Mouse (Mus musculus) heart, adult 18-20 months (tissue): ENCODE measurements around the gene Tmem255a. TPM values are rescaled to one million over a fixed set of nuclear protein-coding genes. Genes with fewer than 3 reads are reported as not detected.

Experiments used
- DNase-seq, 2 experiments: peaks; one replicate each; pipeline ENCODE4 v3.0.0; 2021 to 2022; ENCODE audit warnings: mixed read lengths in 1 of 2
- long read RNA-seq, 2 experiments: library from polyadenylated mRNA; stranded (forward); transcript quantifications; one replicate each; pipeline ENCODE4 v2.0.0; 2021
- total RNA-seq, 2 experiments: library from RNA; stranded (reverse); gene quantifications; 2 replicates each; pipeline ENCODE4 v1.2.3; 2021

Gene Tmem255a
- total RNA-seq: 1 to 10 TPM; 1.0 to 1.5 TPM
- long read RNA-seq, experiment 1: 0 reads
- long read RNA-seq, experiment 2: 0 reads

DNA sequence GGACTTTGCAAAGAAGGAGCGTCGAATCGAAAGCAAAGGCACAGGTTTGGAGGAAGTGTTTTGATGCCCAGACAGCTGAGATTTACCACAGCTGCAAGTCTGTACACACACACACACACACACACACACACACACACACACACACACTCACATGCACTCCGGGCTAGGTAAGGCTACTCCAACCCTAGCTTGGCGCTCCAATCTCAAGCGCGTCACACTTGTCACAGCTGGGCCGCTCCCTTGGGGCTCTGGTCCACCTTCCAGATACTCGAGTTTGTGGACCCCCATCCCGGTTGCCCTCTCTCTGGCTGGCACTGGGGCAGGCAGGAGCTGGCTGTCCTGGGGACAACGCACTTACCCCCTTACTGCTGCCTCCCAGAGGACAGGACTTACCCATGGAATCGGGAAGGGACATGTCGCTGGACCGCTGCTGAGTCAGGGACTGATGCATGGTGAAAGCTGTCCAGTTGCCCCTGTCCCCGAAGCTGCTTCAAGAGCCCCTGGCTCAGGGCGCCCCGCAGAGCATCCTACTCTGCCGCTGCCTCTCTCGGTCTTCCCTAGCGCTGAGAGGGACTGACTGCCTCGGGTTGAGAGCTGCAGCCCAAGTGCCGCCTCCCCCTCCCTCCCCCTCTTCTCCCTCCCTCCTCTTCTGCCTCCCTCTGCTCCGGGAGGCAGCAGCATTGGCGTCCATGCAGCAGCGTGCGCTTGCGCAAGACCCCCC is at the start of gene Tmem255a:
TSS of gene Tmem255a (minus strand) at position 589 of the 721 bp plus-strand sequence.
- peak; percentile 33 for DNase-seq

DNA sequence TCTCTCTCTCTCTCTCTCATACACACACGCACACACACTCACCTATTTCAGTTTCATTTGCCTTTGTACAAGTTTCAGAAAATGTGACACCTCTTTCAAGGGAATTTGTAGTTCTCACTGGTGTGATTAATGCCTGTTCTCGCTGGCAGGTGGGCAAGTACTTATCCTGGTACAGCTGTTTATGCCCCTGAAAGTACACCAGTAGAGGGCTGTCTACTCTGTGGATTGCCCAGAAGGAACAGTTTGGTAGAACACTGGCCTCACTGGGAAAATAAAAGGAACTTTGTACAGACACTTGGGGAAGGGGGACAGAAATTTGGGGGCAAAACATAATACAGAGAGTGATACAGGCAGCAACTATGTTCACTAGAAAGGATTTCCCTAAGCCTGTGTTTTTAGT is 7.4 kb upstream of the Tmem255a start:
- peak in 1 of 2 experiments; percentile 19 for DNase-seq

DNA sequence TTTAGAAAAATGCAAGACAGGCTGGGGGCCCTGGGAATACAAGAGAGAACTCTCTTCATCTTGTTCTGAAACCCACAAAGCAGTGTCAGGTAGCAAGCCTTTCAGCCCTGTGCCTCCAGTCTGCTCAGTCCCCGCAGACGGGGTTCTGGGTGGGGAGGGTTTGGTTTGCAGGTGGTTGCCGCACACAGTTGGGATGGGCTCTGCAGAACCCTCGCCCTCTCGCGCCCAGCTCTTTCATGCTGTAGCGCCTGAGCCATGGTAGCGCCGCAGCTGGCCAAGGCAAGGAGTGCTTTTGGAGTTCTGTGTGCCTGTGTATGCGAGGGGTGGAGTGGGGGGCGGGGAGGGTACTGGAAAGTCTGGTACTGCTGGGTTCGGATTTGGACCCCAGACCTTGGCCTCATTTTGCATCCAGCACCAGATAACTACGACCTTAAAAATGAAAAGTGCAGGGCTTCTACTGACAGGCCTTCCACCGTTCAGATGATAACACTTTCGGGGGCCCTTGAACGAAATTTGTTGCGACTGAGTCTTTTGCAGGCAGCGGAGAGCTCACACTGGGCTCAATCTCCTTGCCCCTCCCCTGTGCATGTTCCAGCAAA is 1.8 kb downstream of the Tmem255a start:
- DNase-seq: peak; percentile 4 to 22

DNA sequence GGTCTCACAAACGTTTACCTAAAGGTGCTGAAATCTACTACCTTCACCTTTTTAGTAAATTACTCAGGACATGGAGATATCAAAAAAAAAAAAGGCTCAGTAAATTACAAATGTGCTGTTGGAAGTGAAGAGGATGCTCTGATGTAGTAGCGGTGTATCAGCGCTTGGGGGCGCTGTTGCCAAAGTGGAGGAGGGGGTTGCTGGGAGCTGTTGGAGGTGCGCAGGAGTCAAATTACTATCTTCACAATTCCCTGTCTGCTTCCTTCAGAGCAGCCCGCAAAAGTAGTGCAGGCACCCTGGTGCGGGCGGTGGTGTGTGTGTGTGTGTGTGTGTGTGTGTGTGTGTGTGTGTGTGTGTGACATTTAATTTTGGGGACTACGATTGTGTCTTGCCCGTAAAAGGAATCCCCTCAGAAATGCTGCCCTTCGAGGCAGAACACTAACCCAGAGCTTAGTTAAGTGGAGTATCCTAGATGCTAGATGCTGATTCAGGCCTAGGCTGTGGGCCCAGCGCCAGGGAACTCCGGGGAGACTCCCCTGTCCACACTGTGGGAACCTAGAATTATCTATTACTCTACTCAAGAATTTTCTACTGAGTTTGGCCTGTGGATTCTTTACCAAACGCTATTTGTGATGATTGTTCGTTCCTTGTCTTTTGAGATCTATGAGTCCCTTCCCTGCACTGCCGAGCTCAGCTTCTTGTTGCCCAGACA is 2.4 kb downstream of the Tmem255a start:
- peak; percentile 14 to 55 for DNase-seq

DNA sequence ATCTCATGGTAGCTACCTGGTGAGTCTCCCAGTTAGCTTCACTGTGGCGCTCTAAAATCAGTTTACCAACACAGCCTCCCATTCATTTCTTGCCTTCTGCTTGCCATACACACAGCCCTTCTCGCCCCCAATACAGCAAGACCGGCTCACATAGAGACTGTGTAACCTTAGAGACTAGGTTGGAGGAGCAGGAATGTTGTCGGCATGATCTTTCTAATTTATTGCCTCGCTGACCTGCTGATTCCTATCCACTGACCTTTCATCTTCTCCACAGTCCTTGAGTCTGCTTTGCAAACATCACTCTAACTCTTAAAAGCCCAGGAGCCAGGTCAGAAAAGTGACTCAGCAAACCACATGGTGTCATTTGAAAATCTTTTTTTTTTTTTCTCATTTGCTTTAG is 4.6 kb downstream of the Tmem255a start:
- DNase-seq: no peak

DNA sequence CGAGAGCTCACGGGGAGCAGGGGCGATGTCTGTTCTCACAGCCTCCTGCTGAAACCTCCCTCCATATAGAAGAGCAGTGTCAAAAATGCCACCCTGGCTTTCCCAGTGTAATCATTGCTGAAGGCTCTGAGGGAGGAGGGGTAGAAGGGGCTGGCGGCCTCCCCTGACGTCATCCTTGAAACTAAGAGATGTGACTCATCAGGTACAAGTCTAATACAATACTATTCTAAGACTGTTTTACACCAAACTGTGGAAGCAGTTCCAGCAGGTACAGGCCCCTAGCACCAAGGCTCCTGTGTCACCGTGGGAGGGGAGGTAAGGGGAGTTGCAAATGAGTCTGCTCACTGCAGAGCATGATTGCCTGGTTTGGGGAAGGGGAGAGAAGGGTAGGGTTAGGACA is 5.1 kb downstream of the Tmem255a start:
- DNase-seq: no peak

DNA sequence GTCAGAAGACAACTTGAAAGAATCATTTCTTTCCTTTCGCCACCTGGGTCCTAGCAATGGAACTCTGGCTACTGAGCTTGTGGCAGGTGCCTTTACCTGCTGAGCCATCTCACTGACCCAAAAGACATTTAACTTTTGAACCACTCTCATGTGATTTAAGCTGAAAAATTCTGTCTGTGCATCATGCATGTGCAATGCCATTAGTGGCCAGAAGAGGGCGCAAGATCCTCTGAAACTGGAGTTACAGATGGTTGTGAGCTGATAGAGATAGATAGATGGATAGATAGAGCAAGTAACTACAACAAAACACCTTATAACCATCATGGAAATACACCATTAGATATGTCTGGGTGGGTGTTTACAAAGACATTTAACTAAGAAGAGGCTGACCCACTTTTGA is 14.5 kb downstream of the Tmem255a start:
- DNase-seq: peak; percentile 4 to 56

DNA sequence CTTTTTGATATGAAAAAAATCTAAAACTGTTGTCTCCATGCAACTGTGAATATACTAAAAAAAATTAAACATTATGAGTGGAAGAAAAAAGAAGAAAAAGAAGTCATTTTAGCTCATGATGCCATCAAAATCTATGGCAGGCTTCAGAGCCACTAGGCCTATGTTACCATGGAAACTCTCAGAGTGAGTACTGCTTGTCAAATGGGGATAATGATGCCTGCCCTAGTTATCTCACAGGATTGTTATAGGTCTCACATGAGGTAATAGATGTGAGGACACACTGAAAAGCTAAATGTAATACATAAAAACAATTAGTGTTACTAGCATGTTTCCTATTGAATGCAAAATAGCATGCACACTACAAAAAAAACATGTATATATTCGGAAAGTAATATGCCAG is 22.4 kb downstream of the Tmem255a start:
- no peak for DNase-seq

DNA sequence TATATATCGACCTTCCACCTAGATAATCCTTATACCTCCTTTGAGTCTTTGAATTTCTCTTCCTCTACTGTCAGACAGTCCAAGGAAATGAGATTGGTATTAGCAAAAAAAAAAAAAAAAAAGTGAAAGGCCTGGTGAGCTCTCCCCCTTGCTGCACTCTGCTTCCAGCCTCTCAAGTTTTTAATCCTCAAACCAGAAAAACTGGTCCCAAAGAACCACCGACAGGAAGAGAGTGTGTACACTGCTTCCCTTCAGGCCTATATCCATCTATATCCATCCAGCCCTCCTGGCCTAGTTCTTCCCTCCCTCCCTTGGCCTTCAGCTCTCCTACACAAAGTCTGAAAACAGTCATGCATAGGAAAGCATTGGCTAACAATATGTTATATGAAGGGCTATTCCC is 29.5 kb downstream of the Tmem255a start:
- no peak for DNase-seq

DNA sequence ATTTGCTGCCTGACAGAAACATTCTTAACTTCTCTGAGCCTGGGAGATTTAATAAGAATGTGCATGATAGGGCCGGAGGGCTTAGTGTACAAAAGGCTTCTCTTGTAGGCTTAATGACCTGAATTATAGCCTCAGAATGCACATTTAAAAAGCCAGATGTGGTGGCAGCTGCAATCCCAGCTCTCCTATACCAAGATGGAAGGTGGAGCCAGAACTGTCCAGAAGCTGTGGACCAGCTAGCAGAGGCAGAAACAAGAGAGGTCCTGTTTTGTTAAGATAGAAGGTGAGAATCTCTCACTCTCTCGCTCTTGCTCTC is 34.6 kb downstream of the Tmem255a start:
- no peak for DNase-seq

DNA sequence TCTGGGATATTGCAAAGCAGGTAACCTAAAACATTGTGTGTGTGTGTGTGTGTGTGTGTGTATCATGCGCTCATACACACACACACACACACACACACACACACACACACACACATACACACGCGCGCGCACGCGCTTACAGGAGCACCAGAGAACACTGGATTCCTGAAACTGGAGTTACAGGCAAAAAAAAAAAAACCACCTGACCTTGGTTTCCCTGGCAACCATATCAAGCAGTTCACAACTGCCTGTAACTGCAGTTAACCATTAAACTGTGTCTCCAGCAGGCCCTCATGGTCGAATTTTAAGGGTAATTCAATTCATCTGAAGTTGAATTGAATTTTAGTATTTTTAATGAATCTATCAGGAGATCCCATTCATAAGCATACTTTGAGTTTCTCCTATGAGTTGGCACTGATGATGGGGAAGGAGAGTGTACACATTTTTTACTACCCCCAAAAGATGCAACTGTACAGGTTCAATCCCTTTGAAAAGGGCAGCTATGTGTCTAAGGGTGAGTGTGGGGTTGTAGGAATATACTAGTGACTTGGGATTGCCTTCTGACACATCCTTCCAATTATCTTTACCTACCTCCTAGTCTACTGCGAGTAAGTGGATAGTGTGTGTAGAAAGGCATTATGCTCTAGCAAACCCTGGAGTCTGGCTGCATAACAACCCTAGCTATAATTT is 35.1 kb downstream of the Tmem255a start:
- DNase-seq: no peak

DNA sequence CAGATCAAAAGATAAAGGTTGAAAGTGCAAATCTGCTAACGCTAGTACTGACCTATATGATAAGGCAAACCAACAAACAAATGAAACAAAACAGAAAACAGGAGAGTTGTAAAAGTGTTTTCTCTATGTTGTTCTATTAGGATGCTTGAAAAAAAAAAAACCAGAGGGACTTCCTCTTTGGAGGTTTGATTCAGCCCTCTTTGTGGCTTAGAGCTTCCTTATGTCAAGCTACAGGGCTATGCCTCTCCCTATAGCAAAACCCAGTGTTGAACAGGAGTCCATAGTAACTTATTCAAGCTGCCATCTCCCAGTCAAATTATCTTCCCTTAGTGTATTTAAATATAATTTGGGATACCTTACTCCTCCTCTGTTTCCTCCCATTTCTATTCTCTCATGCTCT is 44.8 kb downstream of the Tmem255a start:
- DNase-seq: no peak

DNA sequence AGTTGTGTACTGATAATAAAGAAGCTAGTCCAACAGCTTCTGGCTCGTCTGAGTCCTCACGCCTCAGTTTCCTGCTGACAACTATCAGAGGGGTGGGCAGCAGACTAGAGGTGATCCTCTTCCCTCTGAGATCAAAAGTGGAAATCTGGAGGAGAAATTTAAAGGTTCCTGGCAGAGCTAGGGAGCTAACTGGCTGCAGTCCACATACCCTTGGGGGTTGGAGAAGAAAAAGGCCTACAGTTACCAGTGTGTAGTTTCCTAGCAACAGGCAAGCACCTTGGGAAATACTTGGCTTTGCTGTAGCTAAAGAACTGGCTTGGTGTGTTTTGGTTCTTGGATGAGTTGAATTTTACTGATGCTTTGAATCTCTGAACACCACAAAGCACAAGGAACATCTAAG is 50.4 kb downstream of the Tmem255a start:
- DNase-seq: no peak

DNA sequence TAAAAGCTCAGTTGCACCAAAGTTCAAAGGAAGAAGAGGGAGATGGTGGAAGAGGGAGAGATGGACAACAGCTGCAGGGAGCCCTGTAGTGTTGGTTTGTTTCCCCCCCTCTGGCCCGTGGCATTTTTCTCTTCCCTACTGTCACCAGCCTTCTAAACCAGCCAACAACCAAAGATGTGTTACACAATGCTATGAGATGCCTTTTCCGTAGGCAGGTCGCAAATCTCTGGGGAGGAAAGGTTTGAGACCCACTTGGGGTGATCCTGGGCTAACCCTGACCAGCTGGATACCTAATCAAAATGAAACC is 61.8 kb downstream of the Tmem255a start:
- peak in 1 of 2 experiments; percentile 2 for DNase-seq

DNA sequence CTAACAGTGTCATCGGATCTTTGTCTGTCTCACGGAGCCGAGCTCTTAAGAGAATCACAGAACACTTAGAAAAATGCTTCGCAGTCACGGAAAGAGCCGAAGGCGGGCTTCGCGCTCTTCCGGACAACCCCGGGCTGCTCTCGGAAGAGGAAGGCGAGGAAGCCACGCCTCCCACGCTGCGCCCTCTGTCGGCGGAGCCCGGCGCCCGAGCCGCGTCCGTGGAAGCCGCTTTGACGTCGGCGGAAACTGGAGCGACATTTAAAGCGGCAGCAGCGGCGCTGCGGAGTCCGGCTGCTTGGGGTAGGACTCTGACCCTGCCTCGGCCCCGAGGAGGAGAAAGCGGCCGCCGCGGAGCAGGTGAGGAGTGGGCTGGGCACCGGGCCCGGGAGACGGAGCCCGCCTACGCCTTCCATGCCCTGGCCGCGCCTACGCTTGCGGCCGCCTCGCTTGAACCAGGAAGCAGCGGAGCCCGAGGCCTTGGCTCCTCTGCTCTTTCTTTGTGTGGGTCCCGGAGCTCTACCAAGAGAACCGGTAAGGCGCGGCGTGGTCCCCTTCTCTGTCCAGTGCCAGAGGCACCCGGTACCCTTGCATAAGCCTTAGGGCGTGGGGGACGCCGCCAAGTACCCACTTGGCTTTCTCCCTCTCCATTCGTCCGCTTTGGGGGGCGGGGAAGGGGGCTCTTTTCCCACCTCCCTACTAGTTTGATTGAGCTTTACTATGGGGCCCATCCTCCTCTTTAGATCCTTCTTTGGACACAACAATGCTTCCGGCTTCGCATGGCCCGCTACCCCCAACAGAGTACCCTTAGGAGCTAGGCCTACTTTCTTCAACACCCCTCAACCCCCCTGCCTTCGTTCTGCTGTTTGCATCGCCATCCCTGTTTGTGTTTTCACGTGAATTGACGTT is 62.4 kb downstream of the Tmem255a start, which contains the start of gene Zbtb33:
TSS of gene Zbtb33 (plus strand) at position 242 of the 906 bp plus-strand sequence.
- DNase-seq: peak; percentile 89 to 90

DNA sequence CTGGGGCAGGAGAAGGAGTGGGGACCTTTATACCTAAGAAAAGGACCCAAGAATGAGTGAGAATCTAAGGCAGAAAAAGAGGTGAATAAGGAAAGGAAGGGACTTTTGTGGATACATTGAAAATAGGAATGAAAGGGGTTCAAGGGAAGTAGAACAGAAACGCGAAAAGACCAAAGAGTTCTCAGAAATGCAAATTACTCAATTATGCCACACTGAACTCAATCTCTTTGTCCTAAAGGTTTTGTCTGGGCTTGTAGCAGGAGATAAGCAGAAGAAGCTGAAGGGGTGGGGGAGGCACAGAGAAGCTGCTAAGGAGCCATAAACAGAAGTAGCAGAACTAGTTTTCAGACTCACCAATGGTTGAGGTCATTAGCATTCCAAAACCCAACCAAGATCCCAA is 66.7 kb downstream of the Tmem255a start:
- DNase-seq: no peak

DNA sequence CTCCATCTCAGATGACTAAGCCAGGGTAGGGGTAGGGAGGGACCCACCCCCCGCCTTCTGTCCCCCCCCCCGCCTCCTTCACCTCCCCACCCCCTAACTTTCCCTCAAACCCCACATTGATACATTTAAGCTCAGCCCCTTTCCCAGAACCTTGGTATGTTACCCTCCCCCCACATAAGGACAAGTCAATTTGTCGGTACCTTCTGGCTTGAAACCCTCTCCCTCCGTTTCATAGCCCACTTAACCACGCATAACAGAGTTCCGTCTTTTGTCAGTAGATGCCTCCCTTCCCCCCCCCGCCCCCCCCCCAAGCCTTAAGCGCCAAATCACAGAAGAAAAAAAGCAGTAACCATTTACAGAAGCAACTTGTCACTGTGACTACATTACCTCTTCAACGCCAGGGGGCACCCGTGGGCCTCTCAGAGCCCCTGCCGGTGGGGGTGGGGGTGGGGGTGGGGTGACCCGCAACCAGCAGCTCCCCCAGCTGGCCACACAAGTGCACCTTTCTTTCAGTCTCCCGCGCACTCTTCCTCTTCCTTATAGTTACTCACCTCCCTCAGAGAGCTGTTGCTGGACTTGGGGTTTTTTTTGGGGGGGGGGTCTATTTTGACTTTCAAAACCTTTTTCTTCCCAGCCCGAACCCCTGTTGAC is 70.5 kb downstream of the Tmem255a start:
- DNase-seq: peak; percentile 51 to 54

DNA sequence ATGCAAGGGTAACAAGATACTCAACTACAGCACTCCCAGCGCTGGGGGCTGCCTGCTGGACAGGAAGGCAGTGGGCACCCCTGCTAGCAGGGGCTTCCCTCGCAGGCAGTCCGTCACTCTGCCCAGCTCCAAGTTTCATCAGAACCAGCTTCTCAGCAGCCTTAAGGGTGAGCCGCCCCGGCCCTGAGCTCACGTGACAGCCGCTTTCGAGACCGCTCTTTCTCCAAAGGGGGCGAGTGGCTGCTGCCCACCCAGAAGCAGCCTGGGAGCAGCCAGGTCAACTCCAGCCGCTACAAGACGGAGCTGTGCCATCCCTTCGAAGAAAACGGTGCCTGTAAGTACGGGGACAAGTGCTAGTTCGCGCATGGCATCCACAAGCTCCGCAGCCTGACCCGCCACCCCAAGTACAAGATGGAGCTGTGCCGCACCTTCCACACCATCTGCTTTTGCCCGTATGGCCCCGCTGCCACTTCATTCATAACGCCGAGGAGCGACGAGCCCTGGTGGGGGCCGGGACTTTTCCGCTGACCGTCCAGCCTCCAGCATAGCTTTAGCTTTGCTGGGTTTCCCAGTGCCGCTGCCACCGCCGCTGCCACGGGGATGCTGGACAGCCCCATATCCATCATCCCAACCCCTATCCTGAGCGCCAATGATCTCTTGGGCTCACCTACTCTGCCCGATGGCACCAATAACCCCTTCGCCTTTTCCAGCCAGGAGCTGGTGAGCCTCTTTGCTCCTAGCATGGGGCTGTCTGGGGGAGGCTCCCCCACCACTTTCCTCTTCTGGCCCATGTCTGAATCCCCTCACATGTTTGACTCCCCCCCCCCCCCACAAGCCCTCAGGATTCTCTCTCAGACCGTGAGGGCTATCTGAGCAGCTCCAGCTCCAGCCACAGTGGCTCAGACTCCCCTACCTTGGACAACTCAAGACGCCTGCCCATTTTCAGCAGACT is 71.3 kb downstream of the Tmem255a start:
- DNase-seq: peak; percentile 4 to 41

DNA sequence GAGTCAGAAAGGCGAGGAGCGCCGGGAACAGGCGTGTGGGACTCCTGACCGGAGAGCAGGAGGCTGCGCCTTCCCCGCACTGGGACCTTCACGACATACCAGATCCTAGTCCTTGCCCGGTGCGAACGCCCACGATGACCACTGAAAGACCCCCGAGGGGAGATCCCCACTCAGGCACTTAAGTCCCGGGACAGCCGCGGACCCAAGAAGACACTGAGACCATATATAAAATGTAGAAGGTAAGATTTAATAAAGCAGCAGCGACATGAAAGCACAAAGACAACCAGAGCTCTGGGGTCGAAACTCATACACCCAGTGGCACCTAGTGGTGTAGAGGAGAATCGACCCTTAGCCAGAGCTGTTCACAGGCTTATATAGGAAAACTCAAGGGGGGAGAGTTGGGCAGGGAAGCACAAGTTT is 72.3 kb downstream of the Tmem255a start:
- DNase-seq: peak; percentile 65 to 67

DNA sequence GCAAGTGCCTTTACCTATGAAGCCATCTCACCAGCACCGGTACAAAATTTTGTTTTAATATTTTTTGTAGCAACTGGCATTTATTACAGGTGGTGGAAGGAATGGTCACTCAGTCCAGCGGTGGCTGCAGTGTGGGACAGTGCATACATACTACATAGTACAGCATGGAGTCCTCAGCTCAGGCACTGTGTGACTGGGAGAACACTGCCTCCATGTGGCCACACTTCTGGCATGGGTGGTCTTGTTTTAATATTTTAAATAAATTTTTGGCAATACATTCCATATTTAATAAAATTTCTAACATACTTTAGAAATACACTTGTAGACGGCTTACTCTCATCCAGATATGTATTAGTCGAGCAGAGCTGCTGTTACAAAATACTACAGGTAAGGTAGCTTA is 85.6 kb downstream of the Tmem255a start:
- DNase-seq: no peak
